Mouse (Mus musculus) MEL (cell line): ENCODE data around the gene Rnf133. TPM values are rescaled to one million over a fixed set of nuclear protein-coding genes. Genes with fewer than 3 reads are reported as not detected.

Source experiments
- DNase-seq: peaks from one replicate; pipeline ENCODE4 v3.0.0; 2011; ENCODE audit warnings: low read depth, low spot score
- H3K27ac ChIP-seq: 2 replicates; pipeline ENCODE4 v1.5.1; 2012; ENCODE audit warnings: low read depth, mild to moderate bottlenecking, control low read depth, low read length, moderate library complexity; ENCODE audit not compliant: control insufficient read depth
- H3K27me3 ChIP-seq, 2 experiments: fragments of 150-350 bp in 1 of 2; sonication (generic) in 1 of 2; 2 replicates each; pipeline ENCODE4 v1.6.1; 2012; ENCODE audit warnings: low read length in 2 of 2, mild to moderate bottlenecking in 2 of 2, improper control_type of control experiment in 1 of 2, moderate library complexity in 1 of 2; ENCODE audit not compliant: insufficient read depth in 2 of 2, control insufficient read depth in 1 of 2
- H3K36me3 ChIP-seq, 2 experiments: 2 replicates each; pipeline ENCODE4 v1.6.1; 2012 to 2014; ENCODE audit warnings: low read length in 2 of 2, improper control_type of control experiment in 1 of 2, inconsistent platforms in 1 of 2, mild to moderate bottlenecking in 1 of 2; ENCODE audit not compliant: insufficient read depth in 2 of 2, control insufficient read depth in 1 of 2
- H3K4me1 ChIP-seq, 2 experiments: fragments of 150-350 bp in 1 of 2; sonication (generic) in 1 of 2; 2 replicates each; pipeline ENCODE4 v1.6.1; 2012; ENCODE audit warnings: low read length in 2 of 2, improper control_type of control experiment in 1 of 2, mild to moderate bottlenecking in 1 of 2; ENCODE audit not compliant: insufficient read depth in 2 of 2, control insufficient read depth in 1 of 2
- H3K4me3 ChIP-seq, 2 experiments: fragments of 150-350 bp in 1 of 2; sonication (generic) in 1 of 2; 2 replicates each; pipeline ENCODE4 v1.5.1; 2012; ENCODE audit warnings: low read depth in 2 of 2, low read length in 2 of 2, mild to moderate bottlenecking in 2 of 2, moderate library complexity in 2 of 2, control low read depth in 1 of 2, improper control_type of control experiment in 1 of 2; ENCODE audit not compliant: control insufficient read depth in 1 of 2, insufficient read depth in 1 of 2
- H3K79me2 ChIP-seq: 2 replicates; pipeline ENCODE4 v1.6.1; 2012; ENCODE audit warnings: mild to moderate bottlenecking, low read length, moderate library complexity; ENCODE audit not compliant: control insufficient read depth, poor library complexity, insufficient read depth
- H3K9ac ChIP-seq: 2 replicates; pipeline ENCODE4 v1.6.1; 2012; ENCODE audit warnings: low read depth, mild to moderate bottlenecking, control low read depth, low read length, moderate library complexity; ENCODE audit not compliant: control insufficient read depth, poor library complexity, severe bottlenecking
- H3K9me3 ChIP-seq: fragments of 150-350 bp; sonication (generic); replicated peaks from 2 replicates; pipeline ENCODE4 v1.6.1; 2012; ENCODE audit warnings: mild to moderate bottlenecking, low read length, improper control_type of control experiment, moderate library complexity; ENCODE audit not compliant: insufficient read depth
- CHD2 ChIP-seq: IDR thresholded peaks from 2 replicates; pipeline ENCODE4 v1.6.1; 2011; ENCODE audit warnings: low read length, improper control_type of control experiment
- ELF1 ChIP-seq: IDR thresholded peaks from 2 replicates; pipeline ENCODE4 v1.6.1; 2014; ENCODE audit warnings: low read depth, mild to moderate bottlenecking, inconsistent platforms, low read length, improper control_type of control experiment, moderate library complexity
- ETS1 ChIP-seq: IDR thresholded peaks from 2 replicates; pipeline ENCODE4 v1.6.1; 2012; ENCODE audit warnings: low read depth, mild to moderate bottlenecking, inconsistent platforms, low read length, improper control_type of control experiment, moderate library complexity
- GATA1 ChIP-seq: IDR thresholded peaks from 2 replicates; pipeline ENCODE4 v1.6.1; 2011; ENCODE audit warnings: low read depth, low read length, improper control_type of control experiment
- HCFC1 ChIP-seq: IDR thresholded peaks from 2 replicates; pipeline ENCODE4 v1.6.1; 2012; ENCODE audit warnings: low read depth, mild to moderate bottlenecking, inconsistent platforms, low read length, improper control_type of control experiment, moderate library complexity
- JUND ChIP-seq: IDR thresholded peaks from 2 replicates; pipeline ENCODE4 v1.6.1; 2011; ENCODE audit warnings: low read depth, mild to moderate bottlenecking, improper control_type of control experiment, low read length
- MAX ChIP-seq: IDR thresholded peaks from 2 replicates; pipeline ENCODE4 v1.6.1; 2011; ENCODE audit warnings: low read length, improper control_type of control experiment
- MAZ ChIP-seq: IDR thresholded peaks from 2 replicates; pipeline ENCODE4 v1.6.1; 2012; ENCODE audit warnings: low read depth, mild to moderate bottlenecking, inconsistent platforms, low read length, improper control_type of control experiment
- MXI1 ChIP-seq: IDR thresholded peaks from 2 replicates; pipeline ENCODE4 v1.6.1; 2011; ENCODE audit warnings: mild to moderate bottlenecking, low read depth, low read length, improper control_type of control experiment
- MYB ChIP-seq: IDR thresholded peaks from 2 replicates; pipeline ENCODE4 v1.6.1; 2011; ENCODE audit warnings: mild to moderate bottlenecking, low read depth, low read length, improper control_type of control experiment
- MYC ChIP-seq: IDR thresholded peaks from 2 replicates; pipeline ENCODE4 v1.6.1; 2011; ENCODE audit warnings: low read depth, mild to moderate bottlenecking, low read length, improper control_type of control experiment, moderate library complexity
- RAD21 ChIP-seq: IDR thresholded peaks from 2 replicates; pipeline ENCODE4 v1.6.1; 2011; ENCODE audit warnings: mild to moderate bottlenecking, low read depth, low read length, improper control_type of control experiment
- SIN3A ChIP-seq: IDR thresholded peaks from 2 replicates; pipeline ENCODE4 v1.6.1; 2012; ENCODE audit warnings: low read length, improper control_type of control experiment, inconsistent platforms
- TAL1 ChIP-seq: IDR thresholded peaks from 2 replicates; pipeline ENCODE4 v1.6.1; 2012; ENCODE audit warnings: mild to moderate bottlenecking, inconsistent platforms, low read length, moderate library complexity, mixed read lengths
- TBP ChIP-seq: IDR thresholded peaks from 2 replicates; pipeline ENCODE4 v1.8.0; 2011; ENCODE audit warnings: low read depth, low read length, improper control_type of control experiment
- UBTF ChIP-seq: IDR thresholded peaks from 2 replicates; pipeline ENCODE4 v1.6.1; 2012; ENCODE audit warnings: low read depth, mild to moderate bottlenecking, inconsistent platforms, low read length, improper control_type of control experiment, moderate library complexity, borderline replicate concordance; ENCODE audit not compliant: insufficient read depth
- USF2 ChIP-seq, 2 experiments: IDR thresholded peaks; 2 replicates each; pipeline ENCODE4 v1.6.1; 2011 to 2012; ENCODE audit warnings: improper control_type of control experiment in 2 of 2, low read length in 2 of 2, borderline replicate concordance in 1 of 2, inconsistent platforms in 1 of 2, low read depth in 1 of 2, mild to moderate bottlenecking in 1 of 2; ENCODE audit not compliant: insufficient read depth in 1 of 2
- ZC3H11A ChIP-seq: IDR thresholded peaks from 2 replicates; pipeline ENCODE4 v1.6.1; 2012; ENCODE audit warnings: low read depth, mild to moderate bottlenecking, inconsistent platforms, low read length, improper control_type of control experiment
- ZKSCAN1 ChIP-seq: IDR thresholded peaks from 2 replicates; pipeline ENCODE4 v1.6.1; 2012; ENCODE audit warnings: low read depth, mild to moderate bottlenecking, inconsistent platforms, low read length, improper control_type of control experiment, moderate library complexity
- ZNF384 ChIP-seq: IDR thresholded peaks from 2 replicates; pipeline ENCODE4 v1.6.1; 2012; ENCODE audit warnings: low read depth, mild to moderate bottlenecking, inconsistent platforms, low read length, improper control_type of control experiment
- polyA plus RNA-seq, 2 experiments: library from polyadenylated mRNA; stranded (reverse) in 1 of 2; unstranded in 1 of 2; fragments of >175 nt in 1 of 2; fragments of >200 nt in 1 of 2; gene quantifications; 2 replicates each; pipeline versions ENCODE4 v1.2.1 to v1.2.4; 2012; ENCODE audit warnings: low replicate concordance in 2 of 2, low read depth in 1 of 2; ENCODE audit not compliant: insufficient read length in 2 of 2, insufficient read depth in 1 of 2, missing spikeins in 1 of 2
- total RNA-seq: library from RNA; depleted of rRNA; stranded (reverse); fragments of 300-350 nt; gene quantifications from 2 replicates; pipeline ENCODE4 v1.2.3, GENCODE M21; 2012; rRNA removed

Gene Rnf133
- total RNA-seq (not detected in 2 replicates), polyA plus RNA-seq (not detected)

- H3K79me2 ChIP-seq: no peaks in the 10 kb centered on the region
- no peaks in the 10 kb centered on the region for H3K27me3 ChIP-seq
- TF ChIP-seq ZC3H11A (no peak), ETS1 (no peak), ZKSCAN1 (no peak), MYC (no peak), TAL1 (no peak), HCFC1 (no peak), CHD2 (no peak)
- no peaks in the 10 kb centered on the region for H3K36me3 ChIP-seq
- no peak for DNase-seq
- H3K9me3 ChIP-seq: no peaks in the 10 kb centered on the region
- no peak within 1 kb of the TSS for H3K27ac ChIP-seq
- H3K9ac ChIP-seq: no peak within 1 kb of the TSS
- H3K4me3 ChIP-seq: no peak within 1 kb of the TSS
- no peaks in the 10 kb centered on the region for H3K4me1 ChIP-seq
These were observed at the start of gene Rnf133 for GRCm38 (mm10) chr6:23650205-23650604. Rnf133 (minus strand) TSS chr6:23650305.

GRCm38 (mm10) chr6:23678172-23678571 lies 28.1 kb upstream of the Rnf133 start:
- no peak for TF ChIP-seq JUND
- no peak for TF ChIP-seq UBTF
- no peak for TF ChIP-seq ELF1
- TF ChIP-seq TBP: no peak
- TF ChIP-seq MXI1: no peak
- no peak for TF ChIP-seq RAD21
- no peak for TF ChIP-seq ETS1
- no peak for TF ChIP-seq HCFC1
- TF ChIP-seq ZC3H11A: no peak
- TF ChIP-seq MAX: no peak
- no peak for DNase-seq
- H3K9me3 ChIP-seq: no peaks in the 10 kb centered on the region
- H3K4me3 ChIP-seq: no peak overlapping the region
- no peak overlapping the region for H3K9ac ChIP-seq
- H3K36me3 ChIP-seq: no peaks in the 10 kb centered on the region
- H3K4me1 ChIP-seq: no peaks in the 10 kb centered on the region
- H3K27me3 ChIP-seq: no peaks in the 10 kb centered on the region
- H3K79me2 ChIP-seq: no peaks in the 10 kb centered on the region
- H3K27ac ChIP-seq: no peak overlapping the region

- Histone ChIP-seq H3K4me3 (no peak within 1 kb of the TSS), H3K4me1 (no peaks in the 10 kb centered on the region), H3K27me3 (no peaks in the 10 kb centered on the region), H3K9ac (no peak within 1 kb of the TSS), H3K79me2 (no peaks in the 10 kb centered on the region), H3K9me3 (no peaks in the 10 kb centered on the region), H3K36me3 (no peaks in the 10 kb centered on the region), H3K27ac (no peak within 1 kb of the TSS)
- TF ChIP-seq CHD2: no peak
- no peak for TF ChIP-seq ZC3H11A
- no peak for TF ChIP-seq MAZ
- TF ChIP-seq MYB: no peak
- TF ChIP-seq SIN3A: no peak
- no peak for TF ChIP-seq ZNF384
- TF ChIP-seq USF2 (IDR thresholded peaks at IDR 0.05; ENCODE audit: borderline replicate concordance in 1 of 2, insufficient read depth in 1 of 2, low read depth in 1 of 2, low read length in 2 of 2): no peak
- no peak for TF ChIP-seq MYC
- no peak for TF ChIP-seq GATA1
- no peak for TF ChIP-seq ZKSCAN1
- no peak for TF ChIP-seq HCFC1
- TF ChIP-seq JUND: no peak
- no peak for DNase-seq
These were observed 4.9 kb upstream of the Rnf133 start, which contains the start of gene Rnf148 for GRCm38 (mm10) chr6:23655036-23655435. Rnf148 (minus strand) TSS chr6:23655136.
